Comparison of ENCODE assay signal across 22 mouse cellular contexts in genomic region chr16:36651174-36651766, GRCm38 (mm10). TPM values are rescaled to one million over a fixed set of nuclear protein-coding genes. Genes with fewer than 3 reads are reported as not detected.
"Had no signal": no experiment of that assay in that cellular context is flagged by ENCODE, and none has a peak within 500 bp of the region (broad histone marks: within the 10 kb centered on the region; RNA-seq: fewer than 3 reads in every experiment).

No protein-coding gene starts in this region.

- H3K4me2 ChIP-seq: liver, embryonic 15.5 days; lung, embryonic 15.5 days; midbrain, embryonic 12.5 days; neural tube, embryonic 13.5 days; neural tube, embryonic 15.5 days had no signal

- H3K36me3 ChIP-seq: liver, embryonic 15.5 days; lung, embryonic 15.5 days; midbrain, embryonic 12.5 days; neural tube, embryonic 13.5 days; neural tube, embryonic 15.5 days had no signal

- H3K27me3 ChIP-seq: liver, embryonic 15.5 days; lung, embryonic 15.5 days; megakaryocyte, embryonic 14.5 days; midbrain, embryonic 12.5 days; neural tube, embryonic 13.5 days; neural tube, embryonic 15.5 days had no signal

- H3K27ac ChIP-seq: liver, embryonic 15.5 days; lung, embryonic 15.5 days; macrophage; midbrain, embryonic 12.5 days; neural tube, embryonic 13.5 days; neural tube, embryonic 15.5 days had no signal

- H3K4me3 ChIP-seq: liver, embryonic 15.5 days; lung, embryonic 15.5 days; megakaryocyte, embryonic 14.5 days; midbrain, embryonic 12.5 days; neural tube, embryonic 13.5 days; neural tube, embryonic 15.5 days had no signal

- ATAC-seq: liver, postnatal 0 days; lung, postnatal 0 days had no signal

- H3K9ac ChIP-seq: liver, embryonic 15.5 days; liver, postnatal 0 days; lung, embryonic 15.5 days; midbrain, embryonic 12.5 days; neural tube, embryonic 13.5 days; neural tube, embryonic 15.5 days had no signal

- H3K9me3 ChIP-seq: liver, embryonic 15.5 days; lung, embryonic 15.5 days; midbrain, embryonic 12.5 days; neural tube, embryonic 13.5 days; neural tube, embryonic 15.5 days had no signal

- DNase-seq: liver, postnatal 0 days; lung, adult 2 months; lung, postnatal 14 days; lung, postnatal 36 days; midbrain, embryonic 14.5 days; retina, postnatal 1 day; right cerebral cortex, adult 18-20 months; right cerebral cortex, postnatal 25 days; right cerebral cortex, postnatal 4 days; spleen, adult 18-20 months; thymus, adult 18-20 months; thymus, postnatal 14 days; thymus, postnatal 4 days had no signal

- H3K4me1 ChIP-seq: liver, embryonic 15.5 days; lung, embryonic 15.5 days; megakaryocyte, embryonic 14.5 days; neural tube, embryonic 15.5 days had no signal

RNA-seq across cellular contexts. Expression of gene Ildr1, which starts 42.5 kb away (rescaled TPM):
- polyA plus RNA-seq: macrophage; midbrain, embryonic 12.5 days; neural tube, embryonic 11.5 days; neural tube, embryonic 13.5 days had no signal
